Mouse (Mus musculus) intestine, postnatal 0 days (tissue): ENCODE data around the gene Antxr1. TPM values are rescaled to one million over a fixed set of nuclear protein-coding genes. Genes with fewer than 3 reads are reported as not detected.

Experiments
- ATAC-seq: fragments of 200-750 bp; cut with Nextera tagmentation; 2 replicates; pipeline ENCODE4 v1.8.0; 2017; ENCODE audit warnings: mild to moderate bottlenecking, moderate TSS enrichment, moderate library complexity
- H3K27ac ChIP-seq: fragments of 300-500 bp; sonication (generic); 2 replicates; pipeline ENCODE4 v1.5.1; 2014; ENCODE audit warnings: mild to moderate bottlenecking, low read depth, low read length, moderate library complexity
- H3K27me3 ChIP-seq: fragments of 300-500 bp; sonication (generic); replicated peaks from 2 replicates; pipeline ENCODE4 v1.6.1; 2014; ENCODE audit warnings: low read length, mixed read lengths; ENCODE audit not compliant: control insufficient read depth, insufficient read depth
- H3K36me3 ChIP-seq: fragments of 300-500 bp; sonication (generic); 2 replicates; pipeline ENCODE4 v1.6.1; 2014; ENCODE audit warnings: mild to moderate bottlenecking, moderate library complexity; ENCODE audit not compliant: control insufficient read depth, insufficient read depth
- H3K4me1 ChIP-seq: fragments of 300-500 bp; sonication (generic); replicated peaks from 2 replicates; pipeline ENCODE4 v1.6.1; 2014; ENCODE audit warnings: antibody characterized with exemption, low read length, mixed read lengths; ENCODE audit not compliant: control insufficient read depth, insufficient read depth
- H3K4me2 ChIP-seq: fragments of 300-500 bp; sonication (generic); replicated peaks from 2 replicates; pipeline ENCODE4 v1.6.1; 2014; ENCODE audit warnings: low read depth, mild to moderate bottlenecking, moderate library complexity
- H3K4me3 ChIP-seq: fragments of 300-500 bp; sonication (generic); 2 replicates; pipeline ENCODE4 v1.5.1; 2014; ENCODE audit warnings: low read depth, low read length
- H3K9ac ChIP-seq: fragments of 300-500 bp; sonication (generic); 2 replicates; pipeline ENCODE4 v1.6.1; 2014; ENCODE audit warnings: mild to moderate bottlenecking, low read depth, low read length
- H3K9me3 ChIP-seq: fragments of 300-500 bp; sonication (generic); 2 replicates; pipeline ENCODE4 v1.6.1; 2016; ENCODE audit warnings: mixed run types; ENCODE audit not compliant: control insufficient read depth
- CTCF ChIP-seq: sonication (generic); IDR thresholded peaks from 2 replicates; pipeline ENCODE4 v1.5.1; 2016; ENCODE audit warnings: low read depth, mild to moderate bottlenecking, control low read depth, antibody characterized with exemption, moderate library complexity
- WGBS: fragments of 180-500 bp; shearing (Covaris S2); extraction: QIAGEN DNeasy Blood & Tissue Kit; methylation state at CpG from one replicate; pipeline ENCODE4 v1.1.7; 2014; 5-methylcytosine and 5-hydroxymethylcytosine counted together
- polyA plus RNA-seq: library from polyadenylated mRNA; unstranded; fragments of >200 nt; fragmentation: Nextera tagmentation; extraction: Ambion mirVana; gene quantifications from 2 replicates; pipeline ENCODE4 v1.2.1, GENCODE M21; 2015

Gene Antxr1
- 4.9 TPM in 2 replicates for polyA plus RNA-seq

DNA sequence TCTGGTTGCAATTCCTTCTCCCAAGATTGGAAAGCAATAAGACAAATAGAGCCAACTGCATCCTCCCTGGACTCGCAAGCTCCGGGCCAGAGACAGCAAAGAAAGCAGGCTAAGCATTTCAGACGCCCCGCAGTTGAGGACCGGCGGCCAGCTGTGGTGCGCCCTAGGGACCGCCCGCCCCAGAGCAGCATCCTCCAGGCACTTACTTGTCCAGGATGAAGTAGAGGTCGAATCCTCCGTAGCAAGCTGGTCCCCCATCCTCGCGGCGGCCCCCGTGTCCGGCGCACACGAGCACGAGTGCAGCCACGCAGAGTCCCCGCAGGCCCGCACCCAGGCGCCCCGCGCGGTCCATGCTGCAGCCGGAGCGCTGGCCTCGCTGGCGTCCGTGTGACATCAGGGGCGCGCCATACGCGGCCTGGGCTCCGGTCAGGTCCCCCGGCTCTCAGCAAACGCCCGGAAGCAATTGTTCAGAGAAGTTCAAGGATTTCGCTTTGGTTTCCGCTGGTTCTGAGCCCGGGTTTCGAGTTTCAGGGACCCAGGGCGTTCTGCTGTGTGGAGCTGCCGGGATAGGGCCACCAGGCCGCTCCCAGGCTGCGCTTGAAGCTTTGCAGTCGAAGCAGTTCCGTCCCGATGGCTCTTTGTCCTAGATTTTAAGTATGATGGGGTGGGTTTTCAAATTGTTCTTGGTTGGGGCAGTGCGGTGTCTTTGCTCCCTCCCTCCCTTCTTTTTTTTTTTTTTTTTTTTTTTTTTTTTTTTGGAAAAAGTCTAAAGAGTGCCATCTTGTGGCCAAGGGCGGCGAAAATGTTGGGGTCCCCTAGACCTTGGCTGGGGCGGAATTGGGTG, at the start of gene Antxr1:
TSS of gene Antxr1 (minus strand) at position 731 of the 844 bp plus-strand sequence.
- Histone ChIP-seq H3K36me3 (no peaks in the 10 kb centered on the region), H3K4me3 (peak within 1 kb of the TSS; percentile 67), H3K4me2 (peak within 1 kb of the TSS; percentile 79), H3K27me3 (peaks cover 18% of the 10 kb centered on the region), H3K4me1 (no peaks in the 10 kb centered on the region), H3K9me3 (no peaks in the 10 kb centered on the region), H3K27ac (peak within 1 kb of the TSS; percentile 81), H3K9ac (peak within 1 kb of the TSS; percentile 62)
- peak; percentile 43; the same call in 1 of the 2 replicates for ATAC-seq
- WGBS = 1% methylated on average over 54 of the region's 54 CpGs
- peak; percentile 56 for TF ChIP-seq CTCF

DNA sequence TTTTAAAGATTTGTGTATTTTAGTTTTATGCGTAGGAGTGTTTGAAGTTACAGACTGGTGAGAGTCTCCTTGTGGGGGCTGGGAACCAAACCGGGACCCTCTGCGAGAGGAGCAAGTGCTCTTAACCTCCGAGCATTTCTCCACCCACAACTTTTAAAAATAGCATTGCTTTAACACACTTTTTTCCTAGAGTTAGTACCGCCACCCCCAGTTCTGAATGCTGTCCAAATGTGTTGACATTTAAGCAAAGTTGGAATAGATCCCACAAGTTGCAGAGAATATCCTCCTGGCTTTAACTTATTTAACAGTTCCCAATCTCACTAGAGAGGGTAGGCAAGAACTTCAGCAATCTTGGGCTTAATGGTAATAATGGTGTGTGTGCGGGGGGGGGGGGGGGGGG, 49.1 kb upstream of the Antxr1 start:
- H3K9ac ChIP-seq = no peak overlapping the region
- no peaks in the 10 kb centered on the region; the same call in 1 of the 2 replicates for H3K4me1 ChIP-seq
- no peaks in the 10 kb centered on the region for H3K36me3 ChIP-seq
- peaks cover 10% of the 10 kb centered on the region; the same call in 1 of the 2 replicates for H3K27me3 ChIP-seq
- no peaks in the 10 kb centered on the region for H3K9me3 ChIP-seq
- ATAC-seq = no peak
- H3K4me3 ChIP-seq = 0 out of 2 replicates have a peak overlapping the region, but pooled peaks have one; percentile 17
- no peak for TF ChIP-seq CTCF
- no peak overlapping the region for H3K27ac ChIP-seq
- 54% methylated on average over 6 of the region's 6 CpGs for WGBS
- peak overlapping the region; percentile 56 for H3K4me2 ChIP-seq

DNA sequence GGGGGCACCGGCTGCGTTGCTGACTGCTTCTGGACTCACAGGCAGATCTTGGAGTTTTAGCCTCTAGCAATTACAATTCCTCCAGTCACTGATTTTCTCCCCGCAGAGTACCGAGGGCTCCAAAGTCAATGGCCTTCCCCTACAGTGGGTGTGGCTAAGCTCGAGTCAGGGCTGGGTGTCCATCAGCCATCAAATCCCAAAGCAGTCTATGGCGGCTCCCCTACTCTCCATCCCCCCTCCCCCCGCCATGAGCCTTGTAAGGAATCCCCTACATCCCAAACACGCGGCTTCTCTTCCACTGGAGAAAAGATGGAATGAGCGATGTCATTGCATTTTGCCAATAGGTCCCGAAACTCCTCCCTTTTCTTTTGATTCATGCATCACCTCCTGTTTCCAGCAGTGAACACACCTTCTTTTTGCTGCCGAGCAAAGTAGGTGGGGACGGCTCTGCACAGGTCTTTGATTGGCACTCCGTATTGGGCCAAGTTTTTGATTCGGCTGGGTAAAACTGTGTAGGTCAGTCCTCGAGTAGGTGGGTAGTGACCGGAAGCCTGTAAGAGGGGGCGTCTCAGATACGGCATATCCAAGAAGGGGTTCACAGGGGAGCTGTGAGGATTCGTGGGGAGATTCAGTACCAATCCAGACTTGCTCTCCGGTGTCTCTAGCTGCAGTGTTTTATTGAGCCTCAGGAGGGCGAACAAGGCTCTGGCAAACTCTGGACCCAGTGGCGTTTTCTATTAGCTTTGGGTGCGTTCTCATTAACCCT, 48.5 kb upstream of the Antxr1 start:
- H3K9me3 ChIP-seq = no peaks in the 10 kb centered on the region
- peaks cover 10% of the 10 kb centered on the region; the same call in 1 of the 2 replicates for H3K27me3 ChIP-seq
- peak overlapping the region; percentile 17; the same call in 1 of the 2 replicates for H3K4me3 ChIP-seq
- H3K36me3 ChIP-seq = no peaks in the 10 kb centered on the region
- peak; percentile 69 for TF ChIP-seq CTCF
- H3K4me2 ChIP-seq = peak overlapping the region; percentile 56
- no peak overlapping the region for H3K27ac ChIP-seq
- no peak for ATAC-seq
- H3K4me1 ChIP-seq = no peaks in the 10 kb centered on the region; the same call in 1 of the 2 replicates
- WGBS = 13% methylated on average over 24 of the region's 24 CpGs
- peak overlapping the region; percentile 40; the same call in 1 of the 2 replicates for H3K9ac ChIP-seq

DNA sequence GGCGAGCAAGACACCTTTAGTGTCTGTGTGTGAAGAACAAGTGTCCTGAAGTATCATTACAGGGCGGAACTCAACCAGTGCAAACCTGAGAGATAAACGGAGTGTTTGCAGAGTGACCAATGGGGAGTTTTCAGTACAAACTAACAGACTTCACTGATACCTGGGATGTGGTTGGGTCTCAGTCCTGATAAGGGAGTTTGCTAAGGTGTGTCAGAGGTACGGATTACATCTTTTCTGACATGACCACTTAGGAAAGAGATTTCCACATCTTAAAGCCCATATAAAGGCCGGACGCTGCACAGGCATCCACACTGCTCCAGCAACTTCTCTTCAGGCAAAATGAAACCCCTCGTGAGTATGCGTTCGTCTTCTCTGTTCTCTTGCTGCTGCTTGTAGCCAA, 37.4 kb upstream of the Antxr1 start, which contains the start of gene Gkn2:
TSS of gene Gkn2 (plus strand) at position 301 of the 400 bp plus-strand sequence.
- WGBS = 59% methylated on average over 9 of the region's 9 CpGs
- no peaks in the 10 kb centered on the region for H3K9me3 ChIP-seq
- H3K9ac ChIP-seq = no peak within 1 kb of the TSS
- no peak for ATAC-seq
- no peak within 1 kb of the TSS for H3K4me3 ChIP-seq
- H3K36me3 ChIP-seq = no peaks in the 10 kb centered on the region
- no peak for TF ChIP-seq CTCF
- no peaks in the 10 kb centered on the region for H3K27me3 ChIP-seq
- H3K27ac ChIP-seq = no peak within 1 kb of the TSS
- H3K4me1 ChIP-seq = no peaks in the 10 kb centered on the region
- no peak within 1 kb of the TSS for H3K4me2 ChIP-seq

DNA sequence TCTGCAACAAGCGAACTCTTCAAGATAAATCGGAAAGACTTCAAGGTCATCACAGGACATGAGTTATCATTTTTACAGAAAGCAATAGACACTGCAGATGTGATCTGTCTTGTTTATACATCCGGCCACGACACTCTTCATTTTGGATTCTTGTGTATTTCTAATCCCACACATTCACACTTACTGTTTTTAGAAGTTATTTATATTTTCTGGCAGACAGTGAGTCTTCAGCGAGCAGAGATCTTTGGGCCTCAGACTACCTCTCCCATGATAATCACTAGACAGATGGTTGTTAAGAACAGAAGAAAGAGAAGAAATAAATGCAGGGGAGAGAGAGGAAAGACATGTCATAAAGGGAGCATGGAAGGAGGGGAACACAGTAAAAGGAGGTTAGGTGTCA, 33.6 kb upstream of the Antxr1 start:
- no peaks in the 10 kb centered on the region for H3K9me3 ChIP-seq
- H3K9ac ChIP-seq = no peak overlapping the region
- H3K4me3 ChIP-seq = no peak overlapping the region
- H3K27me3 ChIP-seq = no peaks in the 10 kb centered on the region
- no peaks in the 10 kb centered on the region for H3K36me3 ChIP-seq
- ATAC-seq = no peak
- H3K27ac ChIP-seq = no peak overlapping the region
- WGBS = 67% methylated on average over 5 of the region's 5 CpGs
- no peak for TF ChIP-seq CTCF
- no peaks in the 10 kb centered on the region for H3K4me1 ChIP-seq
- no peak overlapping the region for H3K4me2 ChIP-seq

DNA sequence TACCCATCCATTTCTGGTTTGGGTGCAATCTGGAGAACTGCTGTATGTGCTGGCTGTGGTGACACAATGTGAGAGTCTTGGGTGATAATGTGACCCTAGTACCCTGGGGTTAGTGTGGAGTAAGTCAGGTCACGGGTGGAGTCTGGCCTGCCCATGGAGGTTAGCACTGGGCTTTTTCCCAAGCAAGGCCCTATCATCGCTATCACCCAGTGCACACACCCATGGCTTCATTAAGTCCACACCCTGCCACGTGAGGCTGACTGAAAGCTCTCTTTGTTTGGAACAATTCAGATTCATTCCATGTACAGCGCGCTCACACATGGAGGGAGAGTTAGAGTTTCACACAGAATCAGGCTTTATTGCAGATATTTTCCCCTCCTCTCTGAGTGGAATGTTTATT, 18.8 kb upstream of the Antxr1 start:
- peak; percentile 77 for ATAC-seq
- Histone ChIP-seq H3K4me2 (no peak overlapping the region), H3K36me3 (no peaks in the 10 kb centered on the region), H3K27me3 (no peaks in the 10 kb centered on the region), H3K9ac (no peak overlapping the region), H3K27ac (no peak overlapping the region), H3K4me1 (peaks cover 9% of the 10 kb centered on the region; the same call in 1 of the 2 replicates), H3K9me3 (no peaks in the 10 kb centered on the region), H3K4me3 (no peak overlapping the region)
- WGBS = 35% methylated on average over 5 of the region's 5 CpGs
- no peak for TF ChIP-seq CTCF
